27 mouse cellular contexts compared by ENCODE assay signal in the genomic region with DNA sequence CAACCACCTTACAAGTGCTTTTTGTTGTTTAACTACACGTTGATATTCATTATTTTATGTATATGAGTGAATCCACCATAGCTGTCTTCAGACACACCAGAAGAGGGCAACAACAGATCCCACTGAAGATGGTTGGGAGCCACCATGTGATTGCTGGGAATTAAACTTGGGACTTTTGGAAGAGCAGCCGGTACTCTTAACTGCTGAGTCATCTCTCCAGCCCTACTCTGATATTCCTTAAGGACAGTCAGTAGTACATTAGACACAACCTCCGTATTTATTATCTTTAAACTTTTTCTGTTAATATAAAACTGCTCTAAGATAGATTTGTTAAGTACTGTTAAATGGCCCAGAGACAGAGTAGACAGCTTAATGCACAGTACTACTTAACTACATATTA. TPM values are rescaled to one million over a fixed set of nuclear protein-coding genes. Genes with fewer than 3 reads are reported as not detected.
DNase-seq lines count a peak whose midpoint lies in the region; ATAC-seq and TF ChIP-seq lines count a peak whose summit lies in the region.
"Had no signal": no experiment of that assay in that cellular context is flagged by ENCODE, and none has a peak within 500 bp of the region (broad histone marks: within the 10 kb centered on the region; RNA-seq: fewer than 3 reads in every experiment).

No protein-coding gene starts in this region.

- peaks cover 2% of the 10 kb centered on the region; the same call in 1 of the 2 replicates for H3K36me3 ChIP-seq in kidney, adult 2 months (ENCODE audit: control insufficient read depth, insufficient read depth, low read length)
- peaks cover 63% of the 10 kb centered on the region for H3K36me3 ChIP-seq in ES-E14 (ENCODE audit: control insufficient read depth, insufficient read depth, low read length, poor library complexity, severe bottlenecking)
- peaks cover 94% of the 10 kb centered on the region for H3K36me3 ChIP-seq in forebrain, embryonic 12.5 days (replicated peaks)

- DNase-seq in kidney, adult 2 months: peak; percentile 46
- DNase-seq in kidney, postnatal 4 days: no peak
- DNase-seq in 3T3-L1 (ENCODE audit: low read depth, low spot score): peak; percentile 64
- DNase-seq in ES-E14 (ENCODE audit: low read depth, low spot score): no peak
- DNase-seq in lung, postnatal 36 days: no peak
- DNase-seq: adrenal gland, adult 2 months; adrenal gland, postnatal 14 days; cerebellum, adult 11 months; cerebellum, adult 2 months; cerebellum, adult 9-11 months; cerebellum, postnatal 25 days; forebrain, postnatal 0 days; gastrocnemius, postnatal 25 days; heart, adult 2 months had no signal

- in situ Hi-C loops in ES-E14 (cut with MboI; ENCODE audit: low sequenced_read_pairs in 2 of 2, unreplicated experiment in 2 of 2): loop anchor here in 1 of 2 experiments (25.0 kb wide), 1 partner anchor 455 kb away; no protein-coding TSS in a partner anchor

- no peak overlapping the region for H3K4me3 ChIP-seq in kidney, adult 2 months (ENCODE audit: insufficient read depth, low read depth, low read length)
- H3K4me3 ChIP-seq in ES-E14 (ENCODE audit: insufficient read depth in 1 of 2, low read depth in 1 of 2, low read length in 2 of 2, poor library complexity in 1 of 2, severe bottlenecking in 1 of 2): no peak overlapping the region
- H3K4me3 ChIP-seq in forebrain, embryonic 12.5 days (replicated peaks): no peak overlapping the region
- H3K4me3 ChIP-seq: embryonic facial prominence, embryonic 12.5 days; embryonic facial prominence, embryonic 15.5 days; erythroblast, embryonic 14.5 days; forebrain, embryonic 13.5 days; heart, adult 2 months; heart, embryonic 10.5 days; hindbrain, embryonic 12.5 days; hindbrain, embryonic 15.5 days had no signal

- no peak overlapping the region for H3K27ac ChIP-seq in kidney, adult 2 months (ENCODE audit: insufficient read depth, low read depth, low read length)
- H3K27ac ChIP-seq in ES-E14 (ENCODE audit: insufficient read depth, low read depth, low read length, poor library complexity, severe bottlenecking): no peak overlapping the region
- H3K27ac ChIP-seq in forebrain, embryonic 12.5 days: no peak overlapping the region
- H3K27ac ChIP-seq: embryonic facial prominence, embryonic 12.5 days; embryonic facial prominence, embryonic 15.5 days; forebrain, embryonic 13.5 days; heart, adult 2 months; heart, embryonic 10.5 days; hindbrain, embryonic 12.5 days; hindbrain, embryonic 15.5 days had no signal

- TF ChIP-seq CTCF in kidney, adult 2 months (conservative IDR thresholded peaks at IDR 0.05; ENCODE audit: insufficient read depth, insufficient read length, low read depth, low read length): no peak

- no peaks in the 10 kb centered on the region for H3K4me1 ChIP-seq in kidney, adult 2 months (ENCODE audit: control insufficient read depth, insufficient read depth, low read length)
- no peaks in the 10 kb centered on the region; a peak in 1 of 4 replicates for H3K4me1 ChIP-seq in ES-E14 (ENCODE audit: control insufficient read depth in 2 of 2, insufficient read depth in 2 of 2, low read length in 2 of 2, poor library complexity in 1 of 2)
- H3K4me1 ChIP-seq in forebrain, embryonic 12.5 days: no peaks in the 10 kb centered on the region
- H3K4me1 ChIP-seq: embryonic facial prominence, embryonic 12.5 days; embryonic facial prominence, embryonic 15.5 days; forebrain, embryonic 13.5 days; heart, embryonic 10.5 days; hindbrain, embryonic 12.5 days; hindbrain, embryonic 15.5 days had no signal

- TF ChIP-seq POLR2A in kidney, adult 2 months (IDR thresholded peaks at IDR 0.05; ENCODE audit: low read depth, low read length): no peak

- H3K9me3 ChIP-seq in ES-E14 (ENCODE audit: control insufficient read depth, insufficient read depth, low read depth, low read length): no peaks in the 10 kb centered on the region; the same call in 1 of the 2 replicates
- H3K9me3 ChIP-seq in forebrain, embryonic 12.5 days: no peaks in the 10 kb centered on the region
- H3K9me3 ChIP-seq: embryonic facial prominence, embryonic 12.5 days; embryonic facial prominence, embryonic 15.5 days; forebrain, embryonic 13.5 days; G1E; heart, embryonic 10.5 days; hindbrain, embryonic 12.5 days; hindbrain, embryonic 15.5 days had no signal

- WGBS in kidney, adult 2 months: 61% methylated on average over 3 of the region's 3 CpGs
- whole genome bisulfite sequencing in forebrain, embryonic 12.5 days: 95% methylated on average over 3 of the region's 3 CpGs

- H3K9ac ChIP-seq in ES-E14 (ENCODE audit: insufficient read depth, low read depth, low read length, poor library complexity, severe bottlenecking): no peak overlapping the region
- H3K9ac ChIP-seq in forebrain, embryonic 12.5 days: no peak overlapping the region
- H3K9ac ChIP-seq: embryonic facial prominence, embryonic 12.5 days; embryonic facial prominence, embryonic 15.5 days; forebrain, embryonic 13.5 days; forebrain, postnatal 0 days; hindbrain, embryonic 12.5 days; hindbrain, embryonic 15.5 days had no signal

- H3K27me3 ChIP-seq in kidney, adult 2 months (replicated peaks; ENCODE audit: control insufficient read depth, insufficient read depth, low read length): no peaks in the 10 kb centered on the region
- H3K27me3 ChIP-seq in forebrain, embryonic 12.5 days: no peaks in the 10 kb centered on the region
- H3K27me3 ChIP-seq: embryonic facial prominence, embryonic 12.5 days; embryonic facial prominence, embryonic 15.5 days; forebrain, embryonic 13.5 days; hindbrain, embryonic 12.5 days; hindbrain, embryonic 15.5 days had no signal

- no peak overlapping the region for H3K4me2 ChIP-seq in forebrain, embryonic 12.5 days
- H3K4me2 ChIP-seq: embryonic facial prominence, embryonic 12.5 days; embryonic facial prominence, embryonic 15.5 days; forebrain, embryonic 13.5 days; hindbrain, embryonic 12.5 days; hindbrain, embryonic 15.5 days had no signal

- ATAC-seq in forebrain, embryonic 12.5 days (ENCODE audit: low FRiP score): no peak
- ATAC-seq: CD4-positive, CD25-positive, alpha-beta regulatory T cell, adult 4 months; forebrain, embryonic 13.5 days; forebrain, postnatal 0 days; intestine, postnatal 0 days had no signal

TF ChIP-seq in ES-E14, 5 proteins besides CTCF, POLR2A, EP300 and RAD21:
- TF ChIP-seq CHD2 (IDR thresholded peaks at IDR 0.05; ENCODE audit: low read depth, low read length): no peak
- TF ChIP-seq ZC3H11A (IDR thresholded peaks at IDR 0.05; ENCODE audit: borderline replicate concordance, low read depth, low read length): no peak
- TF ChIP-seq ZNF384 (IDR thresholded peaks at IDR 0.05; ENCODE audit: low read depth, low read length): no peak
- 0 out of 2 replicates have a peak, but pooled peaks have one; percentile 58 for TF ChIP-seq MAFK (IDR thresholded peaks at IDR 0.05; ENCODE audit: insufficient read depth, low read depth, low read length)

RNA-seq across cellular contexts. Expression of a gene that starts 14.4 kb away (rescaled TPM):
- polyA plus RNA-seq in kidney, adult 2 months (2012; rRNA removed): 40.1 and 42.9 TPM in 2 replicates
- 59.4 and 64.7 TPM in 2 replicates for total RNA-seq in ES-E14 (2012; rRNA removed)
- polyA plus RNA-seq in forebrain, embryonic 12.5 days (2016; fragmentation: Nextera tagmentation; extraction: Ambion mirVana): 64.5 and 73.6 TPM in 2 replicates

RNA-seq across cellular contexts. Expression of a gene that starts 14.6 kb away (rescaled TPM):
- polyA plus RNA-seq in kidney, adult 2 months (2012; rRNA removed): 22.6 and 25.9 TPM in 2 replicates
- 210 and 244 TPM in 2 replicates for total RNA-seq in ES-E14 (2012; rRNA removed)
- polyA plus RNA-seq in forebrain, embryonic 12.5 days (2016; fragmentation: Nextera tagmentation; extraction: Ambion mirVana): 187 and 189 TPM in 2 replicates

RNA-seq across cellular contexts. Expression of a gene that starts 26.2 kb away (rescaled TPM):
- polyA plus RNA-seq in kidney, adult 2 months (2012; rRNA removed): 21.8 and 26.3 TPM in 2 replicates
- total RNA-seq in ES-E14 (2012; rRNA removed): 4.6 and 5.4 TPM in 2 replicates
- polyA plus RNA-seq in forebrain, embryonic 12.5 days (2016; fragmentation: Nextera tagmentation; extraction: Ambion mirVana): 0.26 and 0.63 TPM in 2 replicates
- total RNA-seq: common myeloid progenitor, adult 5-6 weeks; G1E; hematopoietic stem cell, adult 5-6 weeks had no signal
- polyA plus RNA-seq: CD4-positive, CD25-positive, alpha-beta regulatory T cell, adult 4 months; erythroblast, embryonic 14.5 days; G1E; heart, embryonic 10.5 days had no signal

Comparison
In these comparisons a context has a peak if more than half of its experiments do, and no peak if none do; other contexts are left out.
1. DNase-seq: peak in kidney, adult 2 months (single experiment) and 3T3-L1 (single experiment); none in kidney, postnatal 4 days (0 of 2), ES-E14 (single experiment) and lung, postnatal 36 days (single experiment).
2. RNA of a gene that starts 26.2 kb away (polyA plus RNA-seq): 21.8 to 26.3 TPM in kidney, adult 2 months; 0.26 to 0.63 TPM in forebrain, embryonic 12.5 days; every median in the first group is over 10 times any median in the second.